10 mouse cellular contexts compared by ENCODE assay signal in the genomic region with DNA sequence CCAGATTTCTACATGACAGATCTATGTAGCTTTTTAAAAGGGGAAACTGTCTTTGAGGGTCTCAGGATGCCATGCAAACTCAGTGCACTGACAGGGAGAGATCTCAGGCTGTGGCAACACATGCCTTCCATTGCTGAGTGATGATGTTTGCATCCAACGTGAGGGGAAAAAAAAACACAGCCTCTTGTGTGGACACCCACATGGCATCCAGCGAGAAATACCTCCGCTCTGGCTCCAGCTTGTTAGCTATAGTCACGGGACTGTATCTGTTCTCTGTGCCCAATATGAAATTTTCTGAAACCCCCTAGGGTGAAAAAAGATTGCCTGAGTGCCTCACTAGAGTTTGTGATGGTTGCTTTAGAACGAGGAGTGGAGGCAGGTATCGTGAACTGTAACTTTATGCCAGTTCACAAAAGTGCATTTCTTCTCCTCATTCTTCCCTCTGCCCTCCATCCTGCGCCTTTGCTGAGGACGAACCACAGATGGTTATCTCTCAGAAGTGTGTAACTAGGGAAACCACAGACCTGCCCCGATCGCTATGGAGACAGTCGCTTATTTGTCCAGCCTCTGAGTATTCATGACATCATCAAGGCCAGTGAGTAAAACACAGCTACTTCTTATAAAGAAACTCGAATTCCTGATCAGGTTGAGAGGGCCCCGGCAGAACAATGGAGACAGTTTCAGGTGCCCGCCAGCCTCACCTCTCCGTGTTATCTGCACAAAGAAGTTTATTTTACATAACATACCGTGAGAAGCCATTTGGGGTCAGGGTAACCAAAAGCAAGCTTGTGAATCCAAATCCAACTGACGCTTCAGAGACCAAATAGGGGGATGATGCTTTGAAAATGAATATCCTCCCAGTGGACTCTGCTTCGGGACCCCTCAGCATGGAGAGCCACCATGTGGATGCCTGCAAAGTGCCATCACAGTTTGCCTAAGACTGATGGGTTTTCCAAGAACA.
DNase-seq lines count a peak whose midpoint lies in the region; ATAC-seq lines count a peak whose summit lies in the region.
"Had no signal": no experiment of that assay in that cellular context is flagged by ENCODE, and none has a peak within 500 bp of the region (broad histone marks: within the 10 kb centered on the region; RNA-seq: fewer than 3 reads in every experiment).

No protein-coding gene starts in this region.

- no peak overlapping the region for H3K4me3 ChIP-seq in hindbrain, embryonic 14.5 days (replicated peaks; ENCODE audit: low read length)
- no peak overlapping the region for H3K4me3 ChIP-seq in neural tube, embryonic 13.5 days
- no peak overlapping the region for H3K4me3 ChIP-seq in intestine, embryonic 15.5 days (replicated peaks)

- H3K9ac ChIP-seq in hindbrain, embryonic 14.5 days, result no peak overlapping the region
- peak overlapping the region; percentile 3; the same call in 1 of the 2 replicates for H3K9ac ChIP-seq in neural tube, embryonic 13.5 days
- H3K9ac ChIP-seq in intestine, embryonic 15.5 days, result no peak overlapping the region

- H3K4me2 ChIP-seq in hindbrain, embryonic 14.5 days (replicated peaks), result peak overlapping the region; percentile 23
- H3K4me2 ChIP-seq in neural tube, embryonic 13.5 days, result peak overlapping the region; percentile 30
- no peak overlapping the region for H3K4me2 ChIP-seq in intestine, embryonic 15.5 days (replicated peaks)

- peaks cover 18% of the 10 kb centered on the region; the same call in 1 of the 2 replicates for H3K4me1 ChIP-seq in hindbrain, embryonic 14.5 days (replicated peaks; ENCODE audit: control insufficient read depth, insufficient read depth, low read length)
- peaks cover 21% of the 10 kb centered on the region for H3K4me1 ChIP-seq in neural tube, embryonic 13.5 days (replicated peaks)
- no peaks in the 10 kb centered on the region for H3K4me1 ChIP-seq in intestine, embryonic 15.5 days (replicated peaks)

- H3K9me3 ChIP-seq in hindbrain, embryonic 14.5 days (ENCODE audit: control insufficient read depth, low read length), result no peaks in the 10 kb centered on the region
- no peaks in the 10 kb centered on the region for H3K9me3 ChIP-seq in neural tube, embryonic 13.5 days
- no peaks in the 10 kb centered on the region for H3K9me3 ChIP-seq in intestine, embryonic 15.5 days

- peak; percentile 82; the same call in 1 of the 2 replicates for ATAC-seq in hindbrain, embryonic 14.5 days (ENCODE audit: low FRiP score)
- peak; percentile 55; the same call in 1 of the 2 replicates for ATAC-seq in neural tube, embryonic 13.5 days (ENCODE audit: low read depth)
- no peak for ATAC-seq in intestine, embryonic 15.5 days
- ATAC-seq: intestine, postnatal 0 days had no signal

- H3K36me3 ChIP-seq in hindbrain, embryonic 14.5 days (replicated peaks; ENCODE audit: control insufficient read depth, insufficient read depth), result no peaks in the 10 kb centered on the region
- H3K36me3 ChIP-seq in neural tube, embryonic 13.5 days, result no peaks in the 10 kb centered on the region
- no peaks in the 10 kb centered on the region for H3K36me3 ChIP-seq in intestine, embryonic 15.5 days

- 0 out of 2 replicates have a peak, but pooled peaks cover 3% of the 10 kb centered on the region for H3K27me3 ChIP-seq in hindbrain, embryonic 14.5 days (ENCODE audit: control insufficient read depth, insufficient read depth, low read length)
- peaks cover 48% of the 10 kb centered on the region for H3K27me3 ChIP-seq in neural tube, embryonic 13.5 days
- H3K27me3 ChIP-seq in intestine, embryonic 15.5 days (replicated peaks), result no peaks in the 10 kb centered on the region

- peak overlapping the region; percentile 44; the same call in 1 of the 2 replicates for H3K27ac ChIP-seq in hindbrain, embryonic 14.5 days
- peak overlapping the region; percentile 65 for H3K27ac ChIP-seq in neural tube, embryonic 13.5 days (replicated peaks)
- no peak overlapping the region for H3K27ac ChIP-seq in intestine, embryonic 15.5 days

- WGBS in hindbrain, embryonic 14.5 days, result 19% methylated on average over 18 of the region's 18 CpGs
- WGBS in neural tube, embryonic 13.5 days, result 31% methylated on average over 18 of the region's 18 CpGs
- WGBS in intestine, embryonic 15.5 days, result 38% methylated on average over 18 of the region's 18 CpGs

- peak; percentile 44 for DNase-seq in retina, postnatal 1 day
- DNase-seq in retina, embryonic 14.5 days (ENCODE audit: low spot score), result no peak
- peak; percentile 75 for DNase-seq in embryo, embryonic 10 days (ENCODE audit: low spot score)
- no peak for DNase-seq in hindbrain, embryonic 14.5 days (ENCODE audit: low spot score)
- no peak for DNase-seq in kidney, postnatal 14 days
- DNase-seq in thymus, adult 18-20 months, result no peak
- DNase-seq: lung, postnatal 10 days had no signal

Comparison
In these comparisons a context has a peak if more than half of its experiments do, and no peak if none do; other contexts are left out.
1. DNase-seq: peak in retina, postnatal 1 day (single experiment) and embryo, embryonic 10 days (single experiment); none in retina, embryonic 14.5 days (single experiment), hindbrain, embryonic 14.5 days (single experiment), kidney, postnatal 14 days (single experiment) and thymus, adult 18-20 months (0 of 2).